Mouse (Mus musculus): Measurements from ENCODE around the gene Vwa3a. TPM values are rescaled to one million over a fixed set of nuclear protein-coding genes. Genes with fewer than 3 reads are reported as not detected.

Gene Vwa3a
- total and polyA plus RNA-seq, 2 experiments from 2014 or later: 2.5 to 5.0 TPM

- H3K9ac ChIP-seq: no peak overlapping the region
- H3K4me3 ChIP-seq (ENCODE audit: low read depth, low read length): no peak overlapping the region
- no peaks in the 10 kb centered on the region for H3K36me3 ChIP-seq (ENCODE audit: insufficient read depth)
- WGBS: 91% methylated on average over 4 of the region's 4 CpGs
- ATAC-seq: no peak
- no peak overlapping the region for H3K4me2 ChIP-seq (ENCODE audit: low read depth)
- H3K27ac ChIP-seq (ENCODE audit: low read depth, low read length): no peak overlapping the region
- no peak for TF ChIP-seq CTCF (IDR thresholded peaks at IDR 0.05; ENCODE audit: low read depth)
- H3K27me3 ChIP-seq (ENCODE audit: insufficient read depth, low read length): no peaks in the 10 kb centered on the region
- no peak for DNase-seq
- no peaks in the 10 kb centered on the region for H3K9me3 ChIP-seq (ENCODE audit: low read length)
- no peaks in the 10 kb centered on the region for H3K4me1 ChIP-seq (ENCODE audit: insufficient read depth)
Observed at GRCm38 (mm10) chr7:120819386-120819785, 80.3 kb downstream of the Vwa3a start.

GRCm38 (mm10) chr7:120823248-120823647 lies 84.1 kb downstream of the Vwa3a start:
- H3K4me3 ChIP-seq (ENCODE audit: low read depth, low read length): no peak overlapping the region
- H3K4me1 ChIP-seq (ENCODE audit: insufficient read depth): no peaks in the 10 kb centered on the region
- no peak overlapping the region for H3K27ac ChIP-seq (ENCODE audit: low read depth, low read length)
- H3K9ac ChIP-seq: no peak overlapping the region
- H3K36me3 ChIP-seq (ENCODE audit: insufficient read depth): no peaks in the 10 kb centered on the region
- no peaks in the 10 kb centered on the region for H3K9me3 ChIP-seq (ENCODE audit: low read length)
- no peaks in the 10 kb centered on the region for H3K27me3 ChIP-seq (ENCODE audit: insufficient read depth, low read length)
- H3K4me2 ChIP-seq (ENCODE audit: low read depth): no peak overlapping the region
- WGBS: 21% methylated on average over 5 of the region's 5 CpGs
- peak; percentile 92 for TF ChIP-seq CTCF (IDR thresholded peaks at IDR 0.05; ENCODE audit: low read depth)
- ATAC-seq (peak; percentile 75), DNase-seq (peak; percentile 82)

- no peaks in the 10 kb centered on the region for H3K36me3 ChIP-seq (ENCODE audit: insufficient read depth)
- H3K4me3 ChIP-seq (ENCODE audit: low read depth, low read length): no peak overlapping the region
- no peak for DNase-seq
- no peak for ATAC-seq
- 0 out of 2 replicates have a peak, but pooled peaks cover 6% of the 10 kb centered on the region for H3K27me3 ChIP-seq (ENCODE audit: insufficient read depth, low read length)
- no peak overlapping the region for H3K27ac ChIP-seq (ENCODE audit: low read depth, low read length)
- no peak for TF ChIP-seq CTCF (IDR thresholded peaks at IDR 0.05; ENCODE audit: low read depth)
- WGBS: 60% methylated on average over 2 of the region's 2 CpGs
- H3K4me1 ChIP-seq (ENCODE audit: insufficient read depth): no peaks in the 10 kb centered on the region
- H3K9ac ChIP-seq: no peak overlapping the region
- no peak overlapping the region for H3K4me2 ChIP-seq (ENCODE audit: low read depth)
- no peaks in the 10 kb centered on the region for H3K9me3 ChIP-seq (ENCODE audit: low read length)
Observed at GRCm38 (mm10) chr7:120825097-120825496, 86.0 kb downstream of the Vwa3a start.

- ATAC-seq: no peak
- TF ChIP-seq CTCF (IDR thresholded peaks at IDR 0.05; ENCODE audit: low read depth): peak; percentile 67
- Histone ChIP-seq H3K4me2 (ENCODE audit: low read depth) (no peak overlapping the region), H3K36me3 (ENCODE audit: insufficient read depth) (no peaks in the 10 kb centered on the region), H3K9me3 (ENCODE audit: low read length) (no peaks in the 10 kb centered on the region), H3K4me3 (ENCODE audit: low read depth, low read length) (no peak overlapping the region), H3K9ac (no peak overlapping the region), H3K27me3 (ENCODE audit: insufficient read depth, low read length) (0 out of 2 replicates have a peak, but pooled peaks cover 8% of the 10 kb centered on the region), H3K4me1 (ENCODE audit: insufficient read depth) (no peaks in the 10 kb centered on the region), H3K27ac (ENCODE audit: low read depth, low read length) (no peak overlapping the region)
- 18% methylated on average over 3 of the region's 3 CpGs for WGBS
- no peak for DNase-seq
Observed at GRCm38 (mm10) chr7:120826408-120826807, 87.3 kb downstream of the Vwa3a start.

GRCm38 (mm10) chr7:120830431-120831381 lies 91.6 kb downstream of the Vwa3a start:
- Histone ChIP-seq H3K36me3 (ENCODE audit: insufficient read depth) (no peaks in the 10 kb centered on the region), H3K27ac (ENCODE audit: low read depth, low read length) (peak overlapping the region; percentile 41), H3K27me3 (ENCODE audit: insufficient read depth, low read length) (peaks cover 8% of the 10 kb centered on the region; the same call in 1 of the 2 replicates), H3K4me2 (ENCODE audit: low read depth) (peak overlapping the region; percentile 76), H3K9me3 (ENCODE audit: low read length) (no peaks in the 10 kb centered on the region), H3K4me1 (ENCODE audit: insufficient read depth) (no peaks in the 10 kb centered on the region), H3K9ac (peak overlapping the region; percentile 66), H3K4me3 (ENCODE audit: low read depth, low read length) (peak overlapping the region; percentile 42)
- peak; percentile 5 for ATAC-seq
- 4% methylated on average over 46 of the region's 46 CpGs for WGBS
- no peak for TF ChIP-seq CTCF (IDR thresholded peaks at IDR 0.05; ENCODE audit: low read depth)
- DNase-seq: peak; percentile 54

- Histone ChIP-seq H3K4me2 (ENCODE audit: low read depth) (peak overlapping the region; percentile 41), H3K27me3 (ENCODE audit: insufficient read depth, low read length) (peaks cover 8% of the 10 kb centered on the region; the same call in 1 of the 2 replicates), H3K27ac (ENCODE audit: low read depth, low read length) (peak overlapping the region; percentile 84), H3K36me3 (ENCODE audit: insufficient read depth) (no peaks in the 10 kb centered on the region), H3K9me3 (ENCODE audit: low read length) (no peaks in the 10 kb centered on the region), H3K4me3 (ENCODE audit: low read depth, low read length) (peak overlapping the region; percentile 57), H3K4me1 (ENCODE audit: insufficient read depth) (0 out of 2 replicates have a peak, but pooled peaks cover 5% of the 10 kb centered on the region), H3K9ac (peak overlapping the region; percentile 42)
- ATAC-seq (no peak), DNase-seq (no peak)
- WGBS: 34% methylated on average over 6 of the region's 6 CpGs
- TF ChIP-seq CTCF (IDR thresholded peaks at IDR 0.05; ENCODE audit: low read depth): no peak
Observed at GRCm38 (mm10) chr7:120834426-120834825, 95.3 kb downstream of the Vwa3a start.

DNA sequence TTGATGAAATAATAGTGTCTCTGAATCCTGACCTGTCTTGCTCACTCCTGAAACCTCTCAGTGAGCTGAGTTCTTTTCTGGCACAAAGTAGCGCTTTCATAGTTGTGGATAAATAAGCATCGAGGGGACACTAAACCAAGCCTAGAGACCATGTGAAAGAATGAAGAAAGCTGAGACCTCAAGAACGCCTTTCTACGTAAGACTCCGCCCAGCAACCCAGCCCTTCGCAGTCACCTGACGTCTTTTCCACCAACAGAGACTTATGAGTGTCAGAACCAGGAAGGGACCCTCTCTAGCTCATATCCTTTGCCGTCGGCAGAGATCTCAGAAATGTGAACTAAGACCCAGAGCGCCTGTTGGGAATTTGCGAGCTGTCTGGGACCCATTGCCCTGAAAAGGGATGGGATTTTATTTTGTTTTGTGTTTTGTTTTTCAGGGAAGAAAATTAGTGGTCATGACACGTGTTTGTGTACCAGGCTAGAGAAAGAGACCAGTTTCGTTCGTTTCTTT lies 95.8 kb downstream of the Vwa3a start:
- H3K4me3 ChIP-seq (ENCODE audit: low read depth, low read length): peak overlapping the region; percentile 57
- peak overlapping the region; percentile 84 for H3K27ac ChIP-seq (ENCODE audit: low read depth, low read length)
- H3K36me3 ChIP-seq (ENCODE audit: insufficient read depth): no peaks in the 10 kb centered on the region
- ATAC-seq: peak; percentile 92
- DNase-seq: peak; percentile 90
- no peaks in the 10 kb centered on the region for H3K9me3 ChIP-seq (ENCODE audit: low read length)
- H3K4me1 ChIP-seq (ENCODE audit: insufficient read depth): 0 out of 2 replicates have a peak, but pooled peaks cover 5% of the 10 kb centered on the region
- 2% methylated on average over 14 of the region's 14 CpGs for WGBS
- H3K9ac ChIP-seq: peak overlapping the region; percentile 42
- H3K4me2 ChIP-seq (ENCODE audit: low read depth): peak overlapping the region; percentile 41
- peaks cover 3% of the 10 kb centered on the region; the same call in 1 of the 2 replicates for H3K27me3 ChIP-seq (ENCODE audit: insufficient read depth, low read length)
- TF ChIP-seq CTCF (IDR thresholded peaks at IDR 0.05; ENCODE audit: low read depth): no peak
